Mouse (Mus musculus) liver, adult 2 months (tissue): ENCODE data around the gene Grk1. TPM values are rescaled to one million over a fixed set of nuclear protein-coding genes. Genes with fewer than 3 reads are reported as not detected.

Experiments used
- DNase-seq: peaks from one replicate; pipeline ENCODE4 v3.0.0-alpha.2; 2011; ENCODE audit warnings: low read depth, low spot score; ENCODE audit errors: extremely low read depth
- H3K27ac ChIP-seq: fragments of 200-500 bp; replicated peaks from 2 replicates; pipeline ENCODE4 v1.5.1; 2012; ENCODE audit warnings: low read depth, mild to moderate bottlenecking, control low read depth, inconsistent platforms, low read length; ENCODE audit not compliant: insufficient read depth
- H3K27me3 ChIP-seq: fragments of 200-500 bp; 2 replicates; pipeline ENCODE4 v1.6.1; 2012; ENCODE audit warnings: mild to moderate bottlenecking, moderate library complexity, low read length, inconsistent platforms; ENCODE audit not compliant: control insufficient read depth, insufficient read depth
- H3K36me3 ChIP-seq: fragments of 200-500 bp; 2 replicates; pipeline ENCODE4 v1.6.1; 2012; ENCODE audit warnings: low read length, inconsistent platforms; ENCODE audit not compliant: control insufficient read depth, insufficient read depth
- H3K4me1 ChIP-seq: fragments of 200-500 bp; 2 replicates; pipeline ENCODE4 v1.6.1; 2011; ENCODE audit warnings: low read length; ENCODE audit not compliant: control insufficient read depth, insufficient read depth
- H3K4me3 ChIP-seq: fragments of 200-500 bp; 2 replicates; pipeline ENCODE4 v1.5.1; 2011; ENCODE audit warnings: low read depth, mild to moderate bottlenecking, control low read depth, low read length, moderate library complexity; ENCODE audit not compliant: insufficient read depth
- H3K79me2 ChIP-seq: fragments of 200-500 bp; 2 replicates; pipeline ENCODE4 v1.6.1; 2012; ENCODE audit warnings: inconsistent platforms, mild to moderate bottlenecking, low read length, moderate library complexity; ENCODE audit not compliant: control insufficient read depth, insufficient read depth
- H3K9ac ChIP-seq: fragments of 200-500 bp; 2 replicates; pipeline ENCODE4 v1.6.1; 2012; ENCODE audit warnings: low read depth, mild to moderate bottlenecking, control low read depth, inconsistent platforms, low read length
- CTCF ChIP-seq: fragments of 200-500 bp; IDR thresholded peaks from 2 replicates; pipeline ENCODE4 v1.5.1; 2011; ENCODE audit warnings: low read depth, low read length, control low read depth
- POLR2A ChIP-seq: fragments of 200-500 bp; IDR thresholded peaks from 2 replicates; pipeline ENCODE4 v1.6.1; 2011; ENCODE audit warnings: low read length, control low read depth; ENCODE audit not compliant: insufficient read depth; ENCODE audit errors: extremely low read depth
- WGBS: fragments of 180-500 bp; shearing (Covaris S2); methylation state at CpG from one replicate; pipeline ENCODE4 v1.1.7; 2018; 5-methylcytosine and 5-hydroxymethylcytosine counted together
- polyA plus RNA-seq: library from polyadenylated mRNA; depleted of rRNA; stranded (reverse); fragments of >200 nt; gene quantifications from 2 replicates; pipeline ENCODE4 v1.2.3, GENCODE M21; 2012
- total RNA-seq: library from RNA; depleted of rRNA; stranded (reverse); fragments of >200 nt; gene quantifications from 2 replicates; pipeline ENCODE4 v1.2.3, GENCODE M21; 2014

Gene Grk1
- total and polyA plus RNA-seq, 2 experiments: not detected

DNA sequence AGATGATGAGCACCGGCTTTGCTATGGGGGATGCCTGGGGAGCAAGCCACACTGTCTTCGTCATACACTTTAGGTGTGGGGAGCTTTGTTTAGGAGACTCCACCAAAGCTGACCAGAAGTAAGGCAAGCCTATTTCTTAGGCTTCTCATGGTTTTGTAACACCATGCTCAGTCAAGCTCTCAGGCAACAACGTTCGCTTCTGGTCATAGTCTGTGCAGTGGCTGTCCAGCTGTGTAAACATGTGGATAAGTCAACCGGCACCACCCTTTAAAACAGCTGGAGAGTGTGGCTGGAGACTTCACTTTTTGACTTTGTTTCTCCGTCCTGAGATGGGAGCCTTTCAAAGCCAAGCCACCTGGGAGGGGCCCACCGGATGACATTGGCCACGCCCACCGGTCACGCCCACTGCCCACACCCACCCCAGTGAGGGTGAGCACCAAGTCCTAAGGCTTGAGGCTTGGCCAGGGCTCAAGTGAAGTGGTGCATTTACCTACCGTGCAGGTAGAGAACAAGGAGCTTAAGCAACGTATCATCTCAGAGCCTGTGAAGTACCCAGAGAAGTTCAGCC, 9.0 kb downstream of the Grk1 start:
- no peak for DNase-seq
- H3K36me3 ChIP-seq: no peaks in the 10 kb centered on the region
- WGBS: 47% methylated on average over 12 of the region's 12 CpGs
- no peak overlapping the region for H3K4me3 ChIP-seq
- H3K79me2 ChIP-seq: no peaks in the 10 kb centered on the region
- H3K27ac ChIP-seq: no peak overlapping the region
- H3K4me1 ChIP-seq: no peaks in the 10 kb centered on the region
- H3K9ac ChIP-seq: no peak overlapping the region
- TF ChIP-seq CTCF (no peak), POLR2A (no peak)
- no peaks in the 10 kb centered on the region for H3K27me3 ChIP-seq

DNA sequence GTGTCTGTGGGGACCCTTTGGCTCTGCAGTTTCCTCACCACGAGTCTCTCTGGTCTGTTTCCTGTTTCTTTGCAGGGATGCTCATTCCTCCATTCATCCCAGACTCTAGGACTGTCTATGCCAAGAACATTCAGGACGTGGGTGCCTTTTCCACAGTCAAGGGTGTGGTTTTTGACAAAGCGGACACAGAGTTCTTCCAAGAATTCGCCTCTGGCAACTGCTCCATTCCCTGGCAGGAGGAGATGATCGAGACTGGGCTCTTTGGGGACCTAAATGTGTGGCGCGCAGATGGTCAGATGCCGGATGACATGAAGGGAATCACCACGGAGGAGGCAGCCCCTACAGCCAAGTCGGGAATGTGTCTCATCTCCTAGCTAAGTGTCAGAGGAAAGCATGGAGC, 11.0 kb downstream of the Grk1 start:
- no peak overlapping the region for H3K27ac ChIP-seq
- 78% methylated on average over 10 of the region's 10 CpGs for WGBS
- no peak overlapping the region for H3K9ac ChIP-seq
- peaks cover 4% of the 10 kb centered on the region; the same call in 1 of the 2 replicates for H3K4me1 ChIP-seq
- no peaks in the 10 kb centered on the region for H3K27me3 ChIP-seq
- H3K79me2 ChIP-seq: no peaks in the 10 kb centered on the region
- H3K4me3 ChIP-seq: no peak overlapping the region
- no peak for TF ChIP-seq CTCF
- TF ChIP-seq POLR2A: no peak
- H3K36me3 ChIP-seq: no peaks in the 10 kb centered on the region
- DNase-seq: no peak

DNA sequence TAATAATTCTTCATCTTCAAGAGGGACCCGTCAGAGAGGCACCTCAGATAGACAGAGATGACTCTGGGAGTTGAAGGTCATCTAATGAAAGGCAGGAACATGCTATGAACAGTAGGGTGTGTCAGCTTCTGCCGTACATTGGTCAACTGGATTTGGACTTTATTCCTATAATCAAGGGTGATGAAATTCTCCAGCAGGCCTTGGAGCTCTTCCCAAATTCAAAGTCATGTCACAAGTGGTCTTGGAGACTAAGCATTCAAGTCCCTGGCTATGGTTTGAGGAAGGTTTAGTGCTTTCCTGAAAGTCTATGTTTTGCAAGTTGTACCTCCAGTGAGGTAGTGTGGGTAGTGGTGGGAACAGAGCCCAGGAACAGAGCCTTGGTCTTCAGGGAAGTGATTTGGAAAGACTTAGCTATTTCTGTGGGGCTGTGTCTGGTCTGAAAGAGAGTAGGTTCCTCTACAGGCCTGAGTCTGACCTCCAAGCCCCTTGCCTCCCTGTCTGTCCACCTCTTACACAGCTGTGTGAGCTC, 14.3 kb downstream of the Grk1 start:
- H3K4me3 ChIP-seq: no peak overlapping the region
- no peaks in the 10 kb centered on the region for H3K27me3 ChIP-seq
- peak; percentile 68 for DNase-seq
- no peaks in the 10 kb centered on the region for H3K36me3 ChIP-seq
- no peak overlapping the region for H3K9ac ChIP-seq
- H3K4me1 ChIP-seq: peaks cover 4% of the 10 kb centered on the region; the same call in 1 of the 2 replicates
- H3K79me2 ChIP-seq: no peaks in the 10 kb centered on the region
- no peak overlapping the region for H3K27ac ChIP-seq
- 19% methylated on average over 2 of the region's 2 CpGs for WGBS
- TF ChIP-seq POLR2A (no peak), CTCF (no peak)

DNA sequence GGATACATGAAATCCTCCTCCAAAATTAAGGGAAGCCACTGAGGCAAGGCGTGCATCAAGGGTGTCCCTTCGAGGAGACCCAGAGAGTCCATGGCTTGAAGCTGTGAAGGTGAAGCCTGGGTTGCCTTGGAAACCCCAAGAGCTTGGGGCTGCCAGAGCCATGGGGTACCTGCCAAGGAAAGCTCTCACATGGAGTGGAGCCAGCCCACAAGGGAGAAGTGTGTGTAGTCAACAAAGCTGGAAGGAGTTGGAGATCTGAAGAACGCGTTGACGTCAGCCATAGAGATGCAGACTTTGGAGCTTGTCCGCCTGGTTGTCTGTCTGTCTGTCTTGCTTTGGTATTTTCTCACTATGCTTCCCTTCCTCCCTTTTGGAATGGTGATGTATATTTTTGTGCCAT, 16.1 kb downstream of the Grk1 start:
- no peak for DNase-seq
- no peak overlapping the region for H3K27ac ChIP-seq

DNA sequence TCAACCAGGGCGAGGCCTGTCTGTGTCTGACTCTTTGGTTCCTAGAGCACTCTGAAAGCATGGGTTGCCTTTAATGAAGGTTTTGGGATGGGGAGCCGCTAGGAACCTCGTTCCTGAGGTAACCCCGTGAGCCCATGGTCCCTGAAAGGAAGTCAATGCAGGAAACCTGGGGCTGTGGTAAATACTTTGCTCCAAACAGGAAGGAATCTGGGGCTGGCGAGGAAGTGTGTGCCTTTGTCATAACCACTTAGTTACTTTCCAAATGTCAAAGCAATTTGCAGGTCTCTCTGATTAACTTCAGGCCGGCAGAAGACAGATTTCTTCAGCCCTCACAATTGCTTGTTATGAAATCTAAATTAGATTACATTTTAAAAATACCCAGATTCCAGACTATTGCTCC, 22.5 kb downstream of the Grk1 start:
- WGBS: 71% methylated on average over 6 of the region's 6 CpGs
- Histone ChIP-seq H3K27me3 (no peaks in the 10 kb centered on the region), H3K4me3 (no peak overlapping the region), H3K4me1 (no peaks in the 10 kb centered on the region), H3K79me2 (no peaks in the 10 kb centered on the region), H3K36me3 (no peaks in the 10 kb centered on the region), H3K27ac (no peak overlapping the region), H3K9ac (no peak overlapping the region)
- TF ChIP-seq POLR2A: no peak
- no peak for TF ChIP-seq CTCF
- no peak for DNase-seq

More for the DNA sequence above, 16.1 kb downstream of the Grk1 start:
- TF ChIP-seq POLR2A (no peak), CTCF (no peak)
- Histone ChIP-seq H3K4me1 (peaks cover 4% of the 10 kb centered on the region; the same call in 1 of the 2 replicates), H3K36me3 (no peaks in the 10 kb centered on the region), H3K4me3 (no peak overlapping the region), H3K9ac (no peak overlapping the region), H3K27me3 (no peaks in the 10 kb centered on the region), H3K79me2 (no peaks in the 10 kb centered on the region)
- 91% methylated on average over 6 of the region's 6 CpGs for WGBS

DNA sequence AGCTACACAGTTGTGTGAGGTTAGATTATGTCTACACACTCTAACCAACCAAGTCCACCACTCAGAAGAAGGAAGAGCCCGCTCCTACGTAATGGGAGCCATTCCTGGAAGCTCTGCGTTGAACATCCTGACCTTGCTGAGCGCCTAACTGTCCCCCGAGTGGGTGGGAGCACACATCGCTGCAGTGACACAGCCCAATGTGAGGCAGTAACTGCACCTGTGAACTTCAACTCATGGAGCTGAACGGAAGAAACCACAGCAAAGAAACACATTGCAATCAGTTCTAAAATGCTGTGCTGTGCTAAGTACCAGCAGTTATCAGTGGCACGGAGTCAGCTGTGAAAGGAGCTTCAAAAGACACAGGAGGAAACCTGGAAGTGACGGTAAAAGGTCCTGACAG, 23.3 kb downstream of the Grk1 start:
- Histone ChIP-seq H3K4me1 (no peaks in the 10 kb centered on the region), H3K27me3 (no peaks in the 10 kb centered on the region), H3K4me3 (no peak overlapping the region), H3K9ac (no peak overlapping the region), H3K79me2 (no peaks in the 10 kb centered on the region), H3K36me3 (no peaks in the 10 kb centered on the region), H3K27ac (no peak overlapping the region)
- 78% methylated on average over 9 of the region's 9 CpGs for WGBS
- no peak for DNase-seq
- TF ChIP-seq CTCF: no peak
- no peak for TF ChIP-seq POLR2A
